Mouse (Mus musculus) myocyte (in vitro differentiated cells): ENCODE data around the gene Rabepk.

Experiments
- POLR2A ChIP-seq: IDR thresholded peaks from one replicate; pipeline ENCODE4 v1.6.1; 2011; ENCODE audit warnings: low read depth, mild to moderate bottlenecking, control low read depth, moderate library complexity; ENCODE audit not compliant: insufficient read length
- USF1 ChIP-seq: IDR thresholded peaks from one replicate; pipeline ENCODE4 v1.6.1; 2011; ENCODE audit warnings: low read depth, mild to moderate bottlenecking, control low read depth, moderate library complexity

DNA sequence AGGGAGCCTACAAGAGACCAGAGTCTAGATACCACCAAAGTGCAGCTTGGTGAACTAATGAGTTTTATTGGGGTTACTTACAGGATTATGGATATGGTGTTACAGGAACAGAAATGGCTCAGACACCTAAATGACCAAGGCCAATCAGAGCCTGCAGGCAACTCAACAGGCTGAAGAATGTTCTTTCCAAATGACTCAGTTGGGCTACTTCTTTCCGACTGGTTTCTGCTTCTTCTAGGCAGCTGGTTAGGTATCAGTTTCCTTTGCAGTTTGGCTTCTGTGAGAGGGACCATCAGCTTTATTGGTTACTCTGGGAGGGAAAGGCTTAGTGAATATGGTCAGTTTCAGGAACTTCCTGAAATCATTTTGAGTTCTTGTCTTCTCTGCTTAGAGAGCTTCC, 48.0 kb upstream of the Rabepk start:
- no peak for TF ChIP-seq USF1
- TF ChIP-seq POLR2A, result no peak
